Mouse (Mus musculus) left cerebral cortex, adult 2 months (tissue): ENCODE measurements around the gene Mrps23. TPM values are rescaled to one million over a fixed set of nuclear protein-coding genes. Genes with fewer than 3 reads are reported as not detected.

Source experiments
- DNase-seq, 2 experiments: peaks; one replicate each; pipeline ENCODE4 v3.0.0; 2021 to 2022; ENCODE audit warnings: low spot score in 2 of 2, mixed read lengths in 1 of 2; ENCODE audit errors: extremely low spot score in 1 of 2
- H3K27ac ChIP-seq: fragments of 200-600 bp; 2 replicates; pipeline ENCODE4 v1.8.1; 2022
- H3K4me3 ChIP-seq: fragments of 200-600 bp; 2 replicates; pipeline ENCODE4 v1.8.1; 2022
- CTCF ChIP-seq: fragments of 200-600 bp; IDR thresholded peaks from 2 replicates; pipeline ENCODE4 v1.8.1; 2022; ENCODE audit warnings: antibody characterized with exemption, mild to moderate bottlenecking, moderate library complexity
- intact Hi-C: fragments of 180-260 bp; cut with DNase I; formaldehyde crosslinking; loops from one replicate; pipeline ENCODE4 v1.15.1; 2025
- total RNA-seq, 2 experiments: library from RNA; stranded (reverse); gene quantifications; 2 replicates each; pipeline ENCODE4 v1.2.3; 2021

Mrps23 gene
- total RNA-seq, 2 experiments from 2014 or later = 66.4 to 71.1 TPM

DNA sequence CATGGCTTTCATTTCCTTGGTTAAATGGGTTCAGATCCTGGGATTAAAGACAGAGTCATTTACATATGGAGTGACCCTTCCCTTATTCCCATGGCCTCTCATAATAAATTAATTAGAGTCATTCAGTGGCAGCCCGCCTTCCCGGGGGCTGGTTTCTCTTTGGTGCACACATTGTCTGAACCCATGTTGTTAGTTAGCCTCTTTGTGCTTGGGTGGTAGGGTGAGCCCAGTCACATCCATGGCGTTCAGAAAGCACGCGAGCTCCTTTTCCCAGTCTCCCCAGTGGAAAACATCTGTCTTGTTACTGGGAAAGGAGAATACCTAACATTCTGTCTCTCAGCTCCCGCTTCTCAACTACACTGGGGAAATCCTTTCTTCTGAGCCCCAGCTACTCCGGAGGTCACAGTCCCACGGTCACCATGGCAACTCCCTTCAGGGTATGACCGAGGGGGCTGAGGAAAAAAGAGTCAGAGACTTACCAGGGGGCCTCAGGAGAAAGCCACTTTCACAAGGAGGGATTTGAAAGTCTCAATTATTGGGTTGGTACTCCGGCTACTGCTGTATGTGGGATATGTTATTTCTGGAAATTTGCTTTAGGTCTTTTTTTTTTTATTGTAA, 36.7 kb downstream of the Mrps23 start:
- no peak for TF ChIP-seq CTCF
- H3K4me3 ChIP-seq = no peak overlapping the region
- intact Hi-C loops = no loop called here
- H3K27ac ChIP-seq = no peak overlapping the region
- no peak for DNase-seq

DNA sequence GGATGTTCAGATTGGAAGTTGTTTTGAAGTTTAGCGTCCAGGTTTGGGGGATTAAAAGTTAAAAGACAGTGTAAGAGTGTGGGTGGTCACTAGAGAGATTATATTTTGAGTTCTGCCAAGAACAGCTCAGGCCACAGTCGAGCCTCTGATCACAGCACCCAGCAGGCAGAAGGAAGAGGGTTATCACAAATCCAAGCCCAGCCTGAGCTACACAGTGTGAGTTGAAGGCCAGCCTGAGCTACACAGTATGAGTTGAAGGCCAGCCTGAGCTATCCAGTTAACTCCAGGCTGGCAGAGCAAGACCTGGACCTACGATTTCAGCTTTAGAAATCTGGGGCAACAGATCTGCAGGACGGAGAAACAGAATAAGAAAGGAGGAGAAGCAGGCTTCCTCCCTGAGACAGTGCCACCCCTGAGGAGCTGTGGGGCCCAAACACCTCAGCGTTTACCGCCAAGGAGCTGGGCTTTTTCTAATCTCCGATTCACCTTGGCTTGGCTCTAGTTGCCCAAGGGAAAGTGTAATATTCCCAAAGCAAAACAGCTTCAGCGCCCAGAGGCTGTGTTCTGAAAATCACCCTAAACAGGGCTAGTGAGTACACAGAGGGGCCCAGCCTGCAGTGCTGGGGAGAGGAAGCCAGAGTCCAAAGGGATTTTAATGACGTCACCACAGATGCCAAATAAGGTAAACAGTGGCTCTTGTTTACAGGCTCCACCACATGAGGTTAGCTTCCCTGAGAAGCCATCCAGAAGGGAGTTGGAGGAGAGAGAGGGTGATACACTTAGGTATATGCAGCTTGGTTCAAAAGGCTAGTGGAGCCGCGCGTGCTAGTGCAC, 37.5 kb downstream of the Mrps23 start:
- intact Hi-C loops = no loop called here
- no peak overlapping the region for H3K4me3 ChIP-seq
- H3K27ac ChIP-seq = no peak overlapping the region
- TF ChIP-seq CTCF = no peak
- DNase-seq = no peak

DNA sequence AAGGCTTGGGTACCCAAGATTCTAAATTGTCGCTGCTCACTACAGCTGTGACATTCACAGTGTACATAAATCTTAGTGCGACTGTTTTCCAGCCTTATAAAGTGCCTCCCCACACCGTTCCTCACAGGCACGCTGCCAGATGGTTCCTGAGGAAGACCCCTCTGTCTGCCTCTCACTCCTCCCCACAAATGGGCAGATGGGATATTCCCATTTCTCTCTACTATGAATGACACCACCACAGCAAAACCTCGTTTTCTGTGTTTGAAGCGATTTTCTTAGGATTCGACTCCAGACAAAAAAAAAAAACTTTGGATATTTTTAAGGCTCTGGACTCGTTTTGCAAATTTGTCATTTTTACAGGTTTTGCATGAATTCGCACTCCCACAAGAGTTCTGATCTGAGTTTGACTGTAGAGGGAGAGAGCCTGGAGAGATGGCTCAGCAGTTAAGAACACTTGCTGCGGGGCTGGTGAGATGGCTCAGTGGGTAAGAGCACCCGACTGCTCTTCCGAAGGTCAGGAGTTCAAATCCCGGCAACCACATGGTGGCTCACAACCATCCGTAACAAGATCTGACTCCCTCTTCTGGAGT, 41.5 kb downstream of the Mrps23 start:
- intact Hi-C loops = no loop called here
- DNase-seq = peak; percentile 28 to 36
- no peak; the same call in 1 of the 2 replicates for TF ChIP-seq CTCF
- no peak overlapping the region for H3K27ac ChIP-seq
- H3K4me3 ChIP-seq = no peak overlapping the region

DNA sequence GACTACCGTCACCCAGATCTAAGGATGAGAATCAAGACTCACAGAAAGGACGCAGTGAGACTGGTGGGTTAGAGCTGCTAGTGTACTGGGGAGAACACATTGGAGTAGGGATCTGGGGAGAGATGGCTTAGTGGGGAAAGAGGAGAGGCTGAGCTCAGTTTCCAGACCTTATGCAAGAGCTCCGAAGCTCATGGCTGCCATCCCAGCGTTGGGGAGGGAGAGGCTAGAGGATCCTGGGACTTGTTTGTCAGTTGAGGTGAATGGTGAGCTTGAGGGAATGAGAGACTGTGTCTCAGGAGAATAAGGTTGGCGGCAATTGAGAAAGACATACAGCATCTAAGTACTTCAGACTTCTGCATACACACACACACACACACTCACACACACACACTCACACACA, 44.4 kb downstream of the Mrps23 start:
- no peak for TF ChIP-seq CTCF
- no peak overlapping the region for H3K4me3 ChIP-seq
- DNase-seq = no peak
- intact Hi-C loops = no loop called here
- no peak overlapping the region for H3K27ac ChIP-seq

DNA sequence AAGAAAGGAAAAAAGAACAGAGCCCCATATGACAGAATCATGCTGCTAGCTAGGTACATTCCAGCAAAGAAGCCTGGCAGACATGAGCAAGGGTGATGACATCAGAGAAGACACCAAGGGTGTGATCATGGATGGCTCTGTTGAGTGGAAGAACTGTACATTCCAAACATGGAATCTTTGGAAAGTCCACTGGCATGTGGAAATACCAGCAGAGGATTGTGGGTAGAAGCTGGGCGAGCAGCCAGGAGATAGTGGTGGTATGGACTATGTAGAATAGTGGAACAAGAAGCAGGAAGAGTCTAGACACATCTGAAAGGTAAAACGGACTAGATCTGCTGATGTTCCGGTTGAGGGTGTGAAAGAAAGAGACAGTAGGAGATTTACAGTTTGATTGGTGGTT, 46.4 kb downstream of the Mrps23 start:
- H3K4me3 ChIP-seq = no peak overlapping the region
- no peak for DNase-seq
- no peak overlapping the region for H3K27ac ChIP-seq
- intact Hi-C loops = loop anchor here (5.0 kb wide), 2 partner anchors 37 to 162 kb away; no protein-coding TSS in a partner anchor
- no peak for TF ChIP-seq CTCF

DNA sequence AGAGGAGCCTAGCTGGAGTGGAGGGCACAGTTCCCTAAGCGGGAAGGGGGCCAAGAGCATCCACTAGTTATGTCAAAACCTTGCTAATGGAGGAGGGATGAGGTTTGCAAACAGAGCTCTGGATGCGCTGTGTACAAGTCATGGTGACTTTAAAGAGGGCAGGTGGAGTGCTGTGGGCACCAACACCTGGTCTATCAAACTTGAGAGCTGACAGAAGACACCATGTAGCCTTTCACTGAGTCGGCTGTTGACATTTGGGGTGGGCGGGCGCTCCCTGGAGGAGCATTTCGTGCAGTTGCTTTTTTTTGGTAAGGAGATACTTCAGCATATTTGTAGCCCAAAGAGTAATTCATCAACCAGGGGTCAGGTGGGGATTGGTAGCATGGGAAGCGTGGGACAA, 47.1 kb downstream of the Mrps23 start:
- TF ChIP-seq CTCF = no peak
- DNase-seq = no peak
- intact Hi-C loops = loop anchor here (5.0 kb wide), 2 partner anchors 36 to 161 kb away; no protein-coding TSS in a partner anchor
- H3K27ac ChIP-seq = no peak overlapping the region
- no peak overlapping the region for H3K4me3 ChIP-seq

DNA sequence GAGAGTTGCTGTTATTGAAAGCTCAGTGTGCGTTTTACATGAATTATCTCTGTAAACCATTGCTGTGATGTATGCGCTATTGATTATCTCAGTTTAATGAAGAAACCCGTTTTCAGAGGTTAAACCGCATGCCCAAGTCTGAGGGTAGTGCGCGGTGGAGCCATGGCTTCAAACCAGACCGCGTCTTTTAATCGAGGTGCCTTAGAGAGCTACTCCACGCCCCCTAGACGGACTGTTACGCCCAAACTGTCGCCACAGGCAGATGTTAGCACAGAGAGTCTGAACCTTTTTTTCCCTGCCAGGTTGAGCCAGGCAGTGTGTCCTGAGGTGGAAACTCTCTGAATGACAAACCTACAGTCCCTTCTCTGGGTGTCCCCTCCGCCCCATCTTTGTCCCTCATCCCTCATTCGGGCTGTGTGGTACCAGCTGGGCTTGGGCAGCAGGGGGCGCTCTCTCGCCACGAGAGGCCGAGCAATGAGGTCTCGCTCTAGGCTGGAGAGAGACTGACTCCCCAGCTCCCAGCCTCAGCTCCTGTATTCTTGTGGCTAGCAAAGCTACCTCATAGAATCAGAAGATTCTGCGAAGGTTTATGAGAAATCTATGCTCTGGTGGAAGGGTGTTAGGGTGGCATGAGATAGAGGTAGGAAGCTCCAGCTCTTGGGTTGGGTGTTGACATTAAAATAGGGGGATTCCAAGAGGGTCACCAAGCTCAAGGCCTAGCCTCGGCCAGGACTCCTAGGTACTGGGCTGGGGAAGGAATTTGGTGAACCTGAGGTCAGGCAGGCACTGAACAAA, 48.0 kb downstream of the Mrps23 start:
- Histone ChIP-seq H3K27ac (no peak overlapping the region), H3K4me3 (no peak overlapping the region)
- TF ChIP-seq CTCF = peak; percentile 99
- DNase-seq = peak; percentile 77 to 85
- intact Hi-C loops = loop anchor here (1.0 to 5.0 kb wide), 4 partner anchors 35 to 571 kb away; no protein-coding TSS in a partner anchor

DNA sequence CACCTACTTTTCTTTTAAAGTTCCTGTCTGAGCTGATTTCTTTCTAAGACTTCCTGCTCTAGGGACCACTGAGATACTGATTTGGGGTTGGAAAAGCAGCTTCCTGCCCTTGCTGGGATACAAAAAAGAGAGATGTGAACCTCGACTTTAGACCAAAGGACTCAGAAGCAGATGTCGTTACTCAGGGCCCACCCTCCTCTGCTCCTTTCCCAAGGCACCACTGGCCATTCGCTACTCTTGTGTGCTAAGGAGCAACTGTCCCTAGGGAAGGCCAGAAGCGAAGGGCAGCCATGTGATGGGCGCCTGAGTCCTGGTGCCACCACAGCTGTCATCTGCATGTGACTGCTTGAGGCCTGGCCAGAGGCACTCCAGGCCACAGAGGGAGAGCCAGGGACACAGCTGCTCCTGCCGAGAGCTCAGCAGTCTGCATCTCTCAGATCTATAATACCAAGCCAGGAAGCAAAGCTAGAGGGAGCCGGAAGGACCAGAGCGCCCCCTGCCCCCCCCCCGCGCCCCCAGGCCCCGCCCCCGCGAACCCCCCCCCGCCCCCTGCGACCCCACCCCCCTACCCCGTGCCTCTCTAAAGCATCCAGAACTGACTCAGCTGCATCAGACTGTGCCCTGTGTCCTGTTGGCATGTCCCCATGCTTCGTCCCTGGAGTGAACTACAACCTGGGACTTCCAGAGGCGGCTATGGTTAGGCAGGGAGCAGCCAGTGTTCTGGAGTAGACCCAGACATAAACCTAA, 48.8 kb downstream of the Mrps23 start:
- peak in 1 of 2 experiments; percentile 17 for DNase-seq
- no peak overlapping the region for H3K4me3 ChIP-seq
- H3K27ac ChIP-seq = no peak overlapping the region
- intact Hi-C loops = loop anchor here (1.0 to 5.0 kb wide), 4 partner anchors 34 to 570 kb away; no protein-coding TSS in a partner anchor
- TF ChIP-seq CTCF = no peak

DNA sequence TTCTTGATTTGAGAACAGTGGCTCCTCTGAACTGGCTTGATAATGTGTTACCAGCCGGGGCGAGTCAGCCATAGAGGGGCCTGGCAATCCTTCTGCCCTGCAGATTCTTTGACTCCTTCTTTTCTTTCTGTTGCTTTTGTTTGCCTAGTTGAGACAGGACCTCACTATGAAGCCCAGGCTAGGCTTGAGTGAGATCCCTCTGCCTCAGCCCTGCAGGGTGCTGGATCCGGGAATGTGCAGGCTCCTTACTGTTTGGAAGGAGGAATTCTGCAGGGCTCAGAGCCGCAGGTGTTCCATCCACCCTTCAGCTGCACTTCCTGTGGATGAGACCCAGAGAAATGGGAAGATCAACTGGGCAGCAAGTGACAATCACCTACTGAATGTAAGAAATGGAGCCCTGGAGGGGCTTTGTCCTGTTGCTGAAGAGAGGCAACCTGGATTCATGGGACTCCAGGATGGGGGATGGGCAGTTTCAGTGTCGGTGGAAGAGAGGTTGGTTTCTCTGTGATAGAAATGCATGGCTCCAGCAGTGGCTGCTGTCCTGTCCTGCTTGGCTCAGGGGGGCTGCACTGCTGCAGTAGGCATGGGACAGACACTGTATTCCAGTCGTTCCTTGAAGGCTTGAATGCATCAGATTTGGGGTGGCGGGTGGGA, 49.5 kb downstream of the Mrps23 start:
- intact Hi-C loops = loop anchor here (2.0 to 5.0 kb wide), 3 partner anchors 34 to 475 kb away; no protein-coding TSS in a partner anchor
- no peak overlapping the region for H3K27ac ChIP-seq
- no peak for TF ChIP-seq CTCF
- no peak overlapping the region for H3K4me3 ChIP-seq
- no peak for DNase-seq

DNA sequence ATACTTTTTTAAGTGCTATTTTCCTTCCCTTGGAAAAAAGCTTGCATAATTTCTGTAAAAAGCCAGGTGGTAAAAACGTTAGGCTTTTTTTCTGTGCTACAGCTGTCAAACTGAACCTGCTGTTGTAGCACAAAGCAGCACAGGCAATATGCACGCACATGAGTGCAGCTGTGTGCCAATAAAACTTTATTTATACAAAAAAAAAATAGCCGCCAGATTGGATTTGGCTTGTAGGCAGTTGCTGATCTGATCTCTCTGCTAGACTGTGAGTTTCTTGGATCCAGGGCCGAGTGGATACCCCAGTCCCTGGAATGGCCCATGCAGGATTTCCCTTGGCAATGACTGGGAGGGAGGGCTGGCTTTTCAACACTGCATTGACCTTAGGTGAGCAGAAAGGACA, 53.5 kb downstream of the Mrps23 start:
- TF ChIP-seq CTCF = no peak
- Histone ChIP-seq H3K4me3 (no peak overlapping the region), H3K27ac (no peak overlapping the region)
- DNase-seq = no peak
- intact Hi-C loops = no loop called here
